In genomic region chrX:162759251-162760114, GRCm38 (mm10) we compare ENCODE assay signal across 8 mouse cellular contexts. TPM values are rescaled to one million over a fixed set of nuclear protein-coding genes. Genes with fewer than 3 reads are reported as not detected.
DNase-seq lines count a peak whose midpoint lies in the region; ATAC-seq lines count a peak whose summit lies in the region.

No protein-coding gene starts in this region.

- H3K4me2 ChIP-seq in heart, embryonic 14.5 days (ENCODE audit: low read length): peak overlapping the region; percentile 60
- peak overlapping the region; percentile 75 for H3K4me2 ChIP-seq in liver, embryonic 15.5 days
- peak overlapping the region; percentile 54 for H3K4me2 ChIP-seq in neural tube, embryonic 15.5 days

- peaks cover 13% of the 10 kb centered on the region for H3K36me3 ChIP-seq in heart, embryonic 14.5 days (ENCODE audit: control insufficient read depth, insufficient read depth, low read length)
- H3K36me3 ChIP-seq in liver, embryonic 15.5 days (replicated peaks): peaks cover 14% of the 10 kb centered on the region
- H3K36me3 ChIP-seq in neural tube, embryonic 15.5 days: no peaks in the 10 kb centered on the region

- WGBS in heart, embryonic 14.5 days: 19% methylated on average over 32 of the region's 32 CpGs
- 21% methylated on average over 32 of the region's 32 CpGs for WGBS in liver, embryonic 15.5 days (ENCODE audit: insufficient replicate concordance)
- WGBS in neural tube, embryonic 15.5 days: 27% methylated on average over 32 of the region's 32 CpGs

- no peaks in the 10 kb centered on the region for H3K9me3 ChIP-seq in heart, embryonic 14.5 days (ENCODE audit: control insufficient read depth, low read length)
- no peaks in the 10 kb centered on the region for H3K9me3 ChIP-seq in liver, embryonic 15.5 days (replicated peaks)
- H3K9me3 ChIP-seq in neural tube, embryonic 15.5 days (replicated peaks): no peaks in the 10 kb centered on the region

- peak overlapping the region; percentile 67 for H3K9ac ChIP-seq in heart, embryonic 14.5 days (ENCODE audit: low read length)
- peak overlapping the region; percentile 57 for H3K9ac ChIP-seq in liver, embryonic 15.5 days
- peak overlapping the region; percentile 46; the same call in 1 of the 2 replicates for H3K9ac ChIP-seq in neural tube, embryonic 15.5 days (replicated peaks)

- H3K4me1 ChIP-seq in heart, embryonic 14.5 days (ENCODE audit: control insufficient read depth in 2 of 2, insufficient read depth in 2 of 2, low read length in 2 of 2): peaks cover 0 to 8% of the 10 kb centered on the region in 2 experiments; a peak in 2 of 4 replicates
- H3K4me1 ChIP-seq in liver, embryonic 15.5 days (replicated peaks): peaks cover 12% of the 10 kb centered on the region
- peaks cover 7% of the 10 kb centered on the region; the same call in 1 of the 2 replicates for H3K4me1 ChIP-seq in neural tube, embryonic 15.5 days

- H3K27me3 ChIP-seq in heart, embryonic 14.5 days (ENCODE audit: control insufficient read depth, insufficient read depth, low read length): no peaks in the 10 kb centered on the region
- no peaks in the 10 kb centered on the region for H3K27me3 ChIP-seq in liver, embryonic 15.5 days
- H3K27me3 ChIP-seq in neural tube, embryonic 15.5 days (replicated peaks): no peaks in the 10 kb centered on the region

- no peak for ATAC-seq in heart, embryonic 14.5 days (ENCODE audit: insufficient number of reproducible peaks, insufficient read depth, low FRiP score, low read depth)
- ATAC-seq in liver, embryonic 15.5 days (ENCODE audit: insufficient read depth): no peak
- ATAC-seq in neural tube, embryonic 15.5 days (ENCODE audit: low FRiP score): no peak

- peak overlapping the region; percentile 21 to 40 for H3K4me3 ChIP-seq in heart, embryonic 14.5 days (ENCODE audit: control insufficient read depth in 1 of 2, insufficient read depth in 1 of 2, low read depth in 1 of 2, low read length in 2 of 2)
- H3K4me3 ChIP-seq in liver, embryonic 15.5 days (replicated peaks): peak overlapping the region; percentile 74
- H3K4me3 ChIP-seq in neural tube, embryonic 15.5 days (replicated peaks): peak overlapping the region; percentile 49

- DNase-seq in ovary, postnatal 10 days (ENCODE audit: low spot score): peak; percentile 1
- no peak for DNase-seq in ovary, postnatal 36 days (ENCODE audit: low spot score)
- peak; percentile 47 for DNase-seq in embryo, embryonic 11 days
- DNase-seq in layer of hippocampus, adult 11-12 months (ENCODE audit: low spot score): peak; percentile 55
- no peak for DNase-seq in retina, embryonic 14.5 days (ENCODE audit: low spot score)

- peak overlapping the region; percentile 96 to 98 for H3K27ac ChIP-seq in heart, embryonic 14.5 days (replicated peaks in 1 of 2; ENCODE audit: control insufficient read depth in 1 of 2, insufficient read depth in 1 of 2, low read depth in 2 of 2, low read length in 2 of 2)
- H3K27ac ChIP-seq in liver, embryonic 15.5 days (replicated peaks): peak overlapping the region; percentile 79
- H3K27ac ChIP-seq in neural tube, embryonic 15.5 days (replicated peaks): peak overlapping the region; percentile 92

RNA-seq across cellular contexts. Expression of gene Rbbp7, which starts 0.7 kb away (rescaled TPM):
- 430 and 440 TPM in 2 replicates for polyA plus RNA-seq in heart, embryonic 14.5 days (2014; fragmentation: Nextera tagmentation; extraction: Ambion mirVana)
- 250 and 289 TPM in 2 replicates for polyA plus RNA-seq in liver, embryonic 15.5 days (2015; fragmentation: Nextera tagmentation; extraction: Ambion mirVana)
- 220 and 316 TPM in 2 replicates for polyA plus RNA-seq in neural tube, embryonic 15.5 days (2015; fragmentation: Nextera tagmentation; extraction: Ambion mirVana)

Comparison
In these comparisons a context has a peak if more than half of its experiments do, and no peak if none do; other contexts are left out.
1. DNase-seq: peak in ovary, postnatal 10 days (single experiment), embryo, embryonic 11 days (single experiment) and layer of hippocampus, adult 11-12 months (single experiment); none in ovary, postnatal 36 days (single experiment) and retina, embryonic 14.5 days (single experiment).
2. Peak in every context shown above with its lines, with median percentiles within 50 percentile points of each other: H3K27ac ChIP-seq, H3K4me2 ChIP-seq, H3K4me3 ChIP-seq and H3K9ac ChIP-seq.